Mouse (Mus musculus): ENCODE data around the gene Tubb2b. TPM values are rescaled to one million over a fixed set of nuclear protein-coding genes. Genes with fewer than 3 reads are reported as not detected.
A peak's percentile ranks its signal among the peaks of the same experiment; 100 is the strongest.

Gene Tubb2b
- total RNA-seq, 1 experiment from 2014 or later: 5.5 TPM

DNA sequence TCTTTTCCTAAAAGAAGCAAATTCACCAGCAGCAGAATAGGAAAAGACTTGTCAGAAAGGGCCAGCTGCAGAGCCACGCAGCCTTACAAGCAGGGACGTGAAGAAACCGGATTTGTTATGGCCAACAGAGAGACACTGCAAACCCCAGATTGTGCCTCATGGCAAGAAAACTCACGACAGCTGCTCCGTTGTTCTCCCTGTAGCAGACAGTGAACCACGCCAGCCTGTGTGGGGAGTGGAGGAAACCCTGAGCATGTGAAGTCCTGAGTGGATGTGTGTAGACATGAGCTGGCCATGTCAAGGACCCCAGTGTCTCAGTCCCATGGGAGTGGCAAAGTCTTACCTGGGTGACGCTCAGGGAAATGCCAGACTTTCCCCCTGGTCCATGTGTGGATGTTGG, 6.3 kb upstream of the Tubb2b start:
- no peak for DNase-seq

- no peak for DNase-seq
Observed at GRCm38 (mm10) chr13:34134276-34134675, 4.0 kb upstream of the Tubb2b start.

DNA sequence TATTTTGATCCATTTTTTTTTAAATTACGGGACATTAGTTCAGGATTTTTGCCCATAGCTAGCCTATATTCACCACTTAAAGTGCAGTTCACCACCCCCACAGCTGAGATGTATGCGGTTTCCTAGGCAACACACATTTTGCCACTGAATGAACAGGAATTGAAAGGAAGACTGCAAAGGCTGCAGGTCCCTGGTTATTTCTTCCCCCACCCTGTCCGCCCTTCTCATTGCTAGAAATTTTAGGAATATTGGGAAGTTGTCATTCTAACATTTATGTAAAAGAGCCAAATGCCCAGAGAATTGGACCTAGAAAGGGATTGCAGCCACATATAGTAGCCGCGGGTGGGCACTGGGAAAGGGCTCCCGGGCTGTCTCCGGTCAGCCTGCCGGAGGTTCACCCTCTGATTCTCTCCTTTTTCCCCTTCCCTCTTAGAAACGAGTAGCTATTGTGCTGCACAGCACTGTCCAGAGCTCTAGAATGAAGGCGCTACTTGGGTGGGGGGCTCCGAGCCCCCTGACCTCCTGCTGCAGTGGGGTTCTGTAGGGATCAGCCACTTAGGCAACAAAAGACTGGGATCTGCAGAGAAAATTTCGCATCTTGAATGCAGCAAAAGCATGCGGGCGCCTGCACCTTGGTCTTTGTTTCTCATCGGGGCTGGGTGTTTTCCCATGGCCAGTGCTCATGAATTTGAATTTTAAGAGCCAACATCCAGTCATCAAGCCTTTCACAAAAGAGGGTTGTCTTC, 3.2 kb upstream of the Tubb2b start:
- DNase-seq: no peak

GRCm38 (mm10) chr13:34132875-34133274, 2.6 kb upstream of the Tubb2b start:
- no peak for DNase-seq

GRCm38 (mm10) chr13:34132299-34132698, 2.0 kb upstream of the Tubb2b start:
- no peak for DNase-seq

DNA sequence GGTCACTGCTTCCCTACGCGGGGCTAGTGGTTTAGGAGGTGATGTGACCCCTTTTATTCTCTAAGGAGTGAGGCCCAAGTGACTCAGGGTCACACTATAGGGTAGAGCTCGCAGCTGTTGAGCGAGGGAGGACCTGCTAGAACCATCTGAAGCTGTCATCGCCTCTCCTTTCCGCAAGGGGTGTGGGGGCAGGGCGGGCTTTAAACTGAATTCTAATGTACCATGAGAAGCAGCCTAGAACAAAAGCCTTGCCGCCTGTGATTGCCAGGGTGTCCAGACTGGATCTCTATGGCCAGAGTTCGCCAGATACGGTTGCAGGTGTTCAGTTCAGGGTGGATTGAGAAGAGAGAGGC, 1.4 kb upstream of the Tubb2b start:
- DNase-seq: peak; percentile 49

- DNase-seq: peak; percentile 38
Observed at GRCm38 (mm10) chr13:34131011-34131707, 893 bp upstream of the Tubb2b start.

DNA sequence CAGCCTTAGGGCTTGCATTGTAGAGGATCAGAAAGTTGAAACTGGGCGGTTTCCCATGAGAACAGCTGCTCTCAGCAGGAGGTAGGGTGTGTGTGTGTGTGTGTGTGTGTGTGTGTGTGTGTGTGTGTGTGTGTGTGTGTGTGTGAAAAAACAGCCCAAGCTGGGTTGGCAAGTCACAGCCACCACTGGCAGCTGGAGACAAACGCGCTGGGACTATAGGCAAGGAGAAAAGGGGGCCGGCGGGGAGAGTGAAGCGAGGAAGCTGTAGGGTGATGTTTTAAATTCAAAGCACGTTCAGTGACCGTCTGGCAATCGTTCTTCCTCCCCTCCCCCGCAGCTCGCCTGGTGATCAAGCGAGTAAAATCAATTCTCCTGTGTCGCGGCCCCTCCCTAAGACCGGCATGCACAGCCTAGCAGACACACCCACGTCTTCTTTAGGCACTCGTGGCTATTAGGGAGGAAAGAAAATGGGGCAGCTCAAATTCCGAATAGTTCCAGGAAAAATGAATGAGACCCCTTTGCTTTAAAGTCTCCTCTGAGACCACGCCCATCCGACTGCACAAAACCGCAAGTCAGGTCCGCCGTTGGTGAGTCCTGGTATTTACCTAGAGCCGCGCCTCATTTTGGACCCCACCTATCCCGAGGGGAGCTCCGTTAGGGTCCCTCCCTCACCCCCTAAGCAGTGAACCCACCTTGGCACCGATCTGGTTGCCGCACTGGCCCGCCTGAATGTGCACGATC, 611 bp downstream of the Tubb2b start:
- DNase-seq: peak; percentile 26

DNA sequence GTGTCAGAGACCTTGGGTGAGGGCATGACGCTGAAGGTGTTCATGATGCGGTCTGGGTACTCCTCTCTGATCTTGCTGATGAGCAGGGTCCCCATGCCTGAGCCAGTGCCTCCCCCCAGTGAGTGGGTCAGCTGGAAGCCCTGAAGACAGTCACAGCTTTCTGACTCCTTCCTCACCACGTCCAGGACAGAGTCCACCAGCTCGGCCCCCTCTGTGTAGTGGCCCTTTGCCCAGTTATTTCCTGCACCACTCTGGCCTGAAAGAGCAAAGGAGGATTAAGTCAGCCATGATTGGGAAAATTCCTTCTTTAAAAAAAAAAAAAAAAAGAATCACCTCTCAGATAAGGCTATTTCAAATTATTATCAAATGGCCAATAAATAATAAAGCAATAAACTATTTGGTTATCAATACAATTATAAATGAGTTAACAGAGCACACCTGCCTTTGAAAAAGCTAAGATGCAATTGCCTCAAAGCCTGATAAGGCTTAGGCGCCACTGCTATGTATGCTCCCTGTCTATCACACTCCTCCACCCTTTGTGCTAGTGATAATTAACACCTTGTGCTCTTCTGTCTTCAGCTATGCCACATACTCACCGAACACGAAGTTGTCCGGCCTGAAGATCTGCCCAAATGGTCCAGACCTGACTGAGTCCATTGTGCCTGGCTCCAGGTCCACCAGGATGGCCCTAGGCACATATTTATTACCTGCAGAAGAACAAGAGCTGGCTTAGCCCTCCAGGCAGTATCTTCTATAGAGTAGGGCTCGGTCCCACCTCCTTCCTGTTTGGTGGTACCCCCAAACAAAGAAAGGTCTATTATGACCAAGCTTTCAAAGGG, 1.8 kb downstream of the Tubb2b start:
- DNase-seq: no peak

- DNase-seq: no peak
Observed at GRCm38 (mm10) chr13:34125711-34126110, 4.6 kb downstream of the Tubb2b start.

- DNase-seq: no peak
Observed at GRCm38 (mm10) chr13:34120536-34120935, 9.7 kb downstream of the Tubb2b start.

GRCm38 (mm10) chr13:34119406-34119805, 10.9 kb downstream of the Tubb2b start:
- DNase-seq: no peak

DNA sequence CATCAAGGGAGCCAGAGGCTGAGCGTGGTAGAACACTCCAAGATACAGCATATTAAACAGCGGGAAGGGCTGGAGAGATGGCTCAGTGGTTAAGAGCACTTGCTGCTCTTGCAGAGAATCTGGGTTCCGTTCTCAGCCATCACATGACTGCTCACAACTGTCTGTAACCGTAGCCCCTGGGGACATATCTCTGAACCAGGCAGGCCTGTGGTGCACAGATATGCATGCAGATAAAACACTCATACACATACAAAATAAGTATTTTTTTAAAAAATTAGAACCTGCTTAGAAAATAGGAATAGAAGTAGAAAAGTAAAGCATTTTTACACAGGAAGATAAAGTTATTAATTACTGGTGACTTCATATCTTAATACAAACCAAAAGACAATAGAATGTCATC, 11.4 kb downstream of the Tubb2b start:
- no peak for DNase-seq

- no peak for DNase-seq
Observed at GRCm38 (mm10) chr13:34116508-34116907, 13.8 kb downstream of the Tubb2b start.

- DNase-seq: no peak
Observed at GRCm38 (mm10) chr13:34114654-34115053, 15.6 kb downstream of the Tubb2b start.

- no peak for DNase-seq
Observed at GRCm38 (mm10) chr13:34113086-34113485, 17.2 kb downstream of the Tubb2b start.

GRCm38 (mm10) chr13:34112369-34113081, 17.7 kb downstream of the Tubb2b start:
- peak; percentile 78 for DNase-seq

DNA sequence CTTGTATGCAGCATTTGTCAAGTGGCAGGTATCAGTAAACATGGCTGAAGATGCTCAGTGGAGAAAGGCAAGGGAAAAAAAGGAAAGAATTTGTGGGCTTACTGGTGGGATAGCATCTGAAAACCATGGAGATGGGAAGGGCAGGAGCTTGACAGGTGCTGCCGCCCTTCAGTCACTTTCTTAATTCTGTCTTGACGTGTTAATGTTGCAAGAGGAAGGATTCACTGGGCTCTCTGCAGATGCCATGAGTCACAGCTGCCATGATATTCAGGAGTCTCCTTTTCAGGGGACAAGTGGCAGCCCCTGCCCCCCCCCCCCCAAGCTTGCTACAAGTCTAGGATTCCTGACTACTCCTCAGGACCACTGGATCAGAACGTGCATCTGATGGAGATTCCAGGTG, 18.4 kb downstream of the Tubb2b start:
- no peak for DNase-seq

DNA sequence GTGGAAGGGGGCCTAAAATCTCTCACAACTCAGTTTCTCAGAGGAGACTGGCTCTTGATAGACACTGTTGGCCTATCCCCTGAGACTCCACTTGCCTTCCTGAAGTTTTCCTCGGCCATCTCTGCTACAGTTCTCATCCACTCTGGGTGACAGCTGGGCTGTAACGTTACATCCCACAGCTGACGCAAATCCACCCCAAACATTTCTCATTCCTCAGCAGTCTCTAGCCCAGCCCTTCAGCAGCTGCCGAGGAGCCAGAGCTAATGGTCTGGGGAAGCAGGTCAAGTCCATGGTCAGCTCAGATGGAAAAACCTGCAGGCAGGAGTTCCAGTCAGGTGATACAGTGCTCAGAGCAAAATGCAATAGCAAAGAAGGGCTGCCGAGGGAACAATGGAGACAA, 19.2 kb downstream of the Tubb2b start:
- DNase-seq: no peak

GRCm38 (mm10) chr13:34109677-34110058, 20.6 kb downstream of the Tubb2b start:
- peak; percentile 56 for DNase-seq

GRCm38 (mm10) chr13:34109035-34109676, 21.1 kb downstream of the Tubb2b start:
- no peak for DNase-seq

Measured in adrenal gland, postnatal 14 days (tissue).